Mouse (Mus musculus): ENCODE measurements around the gene Wdsub1.

DNA sequence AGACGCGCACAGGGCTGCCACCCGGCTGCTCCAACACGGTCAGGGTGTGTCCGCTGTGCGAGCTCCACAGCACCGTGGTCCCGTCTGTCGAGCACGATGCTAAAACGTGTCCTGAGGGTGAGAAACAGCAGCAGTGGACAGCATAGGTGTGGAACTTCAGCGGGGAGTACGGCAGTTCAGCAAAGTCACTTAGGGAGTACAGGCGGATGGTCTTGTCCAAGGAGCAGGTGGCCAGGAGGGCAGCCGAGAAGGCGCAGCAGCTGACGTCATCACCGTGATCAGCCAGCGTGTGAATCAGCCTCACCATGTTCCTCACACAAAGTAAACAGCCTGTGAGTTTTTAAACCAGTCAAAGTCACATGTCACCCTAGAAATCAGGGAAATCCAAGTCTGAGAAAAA is 4.2 kb downstream of the Wdsub1 start:
- TF ChIP-seq CTCF (IDR thresholded peaks at IDR 0.05; ENCODE audit: extremely low read depth, insufficient read depth, low read length) (no peak), POLR2A (IDR thresholded peaks at IDR 0.05; ENCODE audit: extremely low read depth, insufficient read depth, low read length) (no peak)

Data from cortical plate, adult 2 months (tissue).